Mouse (Mus musculus) midbrain, embryonic 12.5 days (tissue): ENCODE results near the gene Rnf138rt1. TPM values are rescaled to one million over a fixed set of nuclear protein-coding genes. Genes with fewer than 3 reads are reported as not detected.
A peak's percentile ranks its signal among the peaks of the same experiment; 100 is the strongest.

ENCODE experiments used
- ATAC-seq: fragments of 200-750 bp; cut with Nextera tagmentation; 2 replicates; pipeline ENCODE4 v1.8.0; 2017; ENCODE audit warnings: low read depth, moderate TSS enrichment, moderate library complexity; ENCODE audit not compliant: low FRiP score
- H3K27ac ChIP-seq: fragments of 300-500 bp; sonication (generic); replicated peaks from 2 replicates; pipeline ENCODE4 v1.5.1; 2016; ENCODE audit warnings: mild to moderate bottlenecking
- H3K27me3 ChIP-seq: fragments of 300-500 bp; sonication (generic); 2 replicates; pipeline ENCODE4 v1.6.1; 2016; ENCODE audit warnings: mild to moderate bottlenecking
- H3K36me3 ChIP-seq: fragments of 300-500 bp; sonication (generic); 2 replicates; pipeline ENCODE4 v1.6.1; 2016
- H3K4me1 ChIP-seq: fragments of 300-500 bp; sonication (generic); 2 replicates; pipeline ENCODE4 v1.6.1; 2016
- H3K4me2 ChIP-seq: fragments of 300-500 bp; sonication (generic); replicated peaks from 2 replicates; pipeline ENCODE4 v1.6.1; 2016; ENCODE audit warnings: mild to moderate bottlenecking, moderate library complexity
- H3K4me3 ChIP-seq: fragments of 300-500 bp; sonication (generic); 2 replicates; pipeline ENCODE4 v1.5.1; 2016; ENCODE audit warnings: mild to moderate bottlenecking
- H3K9ac ChIP-seq: fragments of 300-500 bp; sonication (generic); replicated peaks from 2 replicates; pipeline ENCODE4 v1.6.1; 2016; ENCODE audit warnings: mild to moderate bottlenecking, moderate library complexity
- H3K9me3 ChIP-seq: fragments of 300-500 bp; sonication (generic); 2 replicates; pipeline ENCODE4 v1.6.1; 2016; ENCODE audit warnings: mild to moderate bottlenecking
- WGBS: fragments of 180-500 bp; shearing (Covaris S2); methylation state at CpG from one replicate; pipeline ENCODE4 v1.1.7; 2016; 5-methylcytosine and 5-hydroxymethylcytosine counted together
- polyA plus RNA-seq: library from polyadenylated mRNA; unstranded; fragments of >200 nt; fragmentation: Nextera tagmentation; extraction: Ambion mirVana; gene quantifications from 2 replicates; pipeline ENCODE4 v1.2.1, GENCODE M21; 2016

Gene Rnf138rt1
- polyA plus RNA-seq, result 0.40 and 0.58 TPM in 2 replicates

GRCm38 (mm10) chrX:163760617-163761434 lies at the start of gene Rnf138rt1:
Rnf138rt1 (minus strand) TSS chrX:163761329.
- Histone ChIP-seq H3K27ac (no peak within 1 kb of the TSS), H3K4me2 (peak within 1 kb of the TSS; percentile 59), H3K36me3 (no peaks in the 10 kb centered on the region), H3K27me3 (peaks cover 77% of the 10 kb centered on the region), H3K9me3 (no peaks in the 10 kb centered on the region), H3K9ac (peak within 1 kb of the TSS; percentile 31; the same call in 1 of the 2 replicates), H3K4me3 (peak within 1 kb of the TSS; percentile 43), H3K4me1 (0 out of 2 replicates have a peak, but pooled peaks cover 2% of the 10 kb centered on the region)
- WGBS, result 28% methylated on average over 42 of the region's 42 CpGs
- peak; percentile 92 for ATAC-seq

GRCm38 (mm10) chrX:163807270-163807669 lies 46.1 kb upstream of the Rnf138rt1 start:
- Histone ChIP-seq H3K9ac (no peak overlapping the region), H3K4me1 (no peaks in the 10 kb centered on the region), H3K27me3 (peaks cover 25% of the 10 kb centered on the region), H3K27ac (no peak overlapping the region), H3K36me3 (no peaks in the 10 kb centered on the region), H3K4me2 (no peak overlapping the region), H3K9me3 (no peaks in the 10 kb centered on the region), H3K4me3 (no peak overlapping the region)
- no peak for ATAC-seq
- 100% methylated on average over 1 of the region's 1 CpGs for WGBS

- H3K9ac ChIP-seq, result no peak overlapping the region
- no peaks in the 10 kb centered on the region for H3K36me3 ChIP-seq
- WGBS, result 37% methylated on average over 3 of the region's 3 CpGs
- 0 out of 2 replicates have a peak, but pooled peaks cover 2% of the 10 kb centered on the region for H3K4me1 ChIP-seq
- H3K27me3 ChIP-seq, result peaks cover 58% of the 10 kb centered on the region
- H3K9me3 ChIP-seq, result no peaks in the 10 kb centered on the region
- no peak for ATAC-seq
- no peak overlapping the region for H3K4me2 ChIP-seq
- H3K4me3 ChIP-seq, result no peak overlapping the region
- no peak overlapping the region for H3K27ac ChIP-seq
Observed at GRCm38 (mm10) chrX:163766290-163766689, 5.2 kb upstream of the Rnf138rt1 start.

GRCm38 (mm10) chrX:163761435-163761828 lies 303 bp upstream of the Rnf138rt1 start:
- H3K4me3 ChIP-seq, result peak overlapping the region; percentile 43
- H3K27ac ChIP-seq, result no peak overlapping the region
- H3K9ac ChIP-seq, result no peak overlapping the region
- WGBS, result 32% methylated on average over 10 of the region's 10 CpGs
- no peaks in the 10 kb centered on the region for H3K36me3 ChIP-seq
- ATAC-seq, result no peak; the same call in 1 of the 2 replicates
- H3K4me1 ChIP-seq, result 0 out of 2 replicates have a peak, but pooled peaks cover 2% of the 10 kb centered on the region
- peaks cover 77% of the 10 kb centered on the region for H3K27me3 ChIP-seq
- H3K9me3 ChIP-seq, result no peaks in the 10 kb centered on the region
- H3K4me2 ChIP-seq, result peak overlapping the region; percentile 59

DNA sequence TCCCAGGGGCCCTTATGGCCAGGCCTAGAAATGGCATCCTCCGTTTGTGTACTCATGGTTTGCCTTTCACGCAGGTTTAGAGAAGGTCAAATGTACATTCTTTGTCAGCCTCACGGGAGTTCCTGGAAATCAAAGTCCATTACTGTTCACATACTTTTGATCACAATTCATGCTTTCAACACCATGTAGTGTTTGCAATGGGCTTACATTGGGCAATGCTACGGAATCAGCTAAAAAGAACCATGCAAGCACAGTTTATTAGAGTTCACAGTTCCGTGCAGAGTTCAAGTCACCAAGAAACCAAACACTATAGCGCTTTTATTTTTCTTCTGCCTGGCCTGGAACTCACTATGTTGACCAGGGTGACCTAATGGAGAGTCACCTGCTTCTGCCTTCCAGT lies 15.1 kb downstream of the Rnf138rt1 start:
- H3K4me3 ChIP-seq, result no peak overlapping the region
- H3K27me3 ChIP-seq, result peaks cover 36% of the 10 kb centered on the region
- no peaks in the 10 kb centered on the region for H3K36me3 ChIP-seq
- no peak overlapping the region for H3K27ac ChIP-seq
- no peak for ATAC-seq
- no peak overlapping the region for H3K9ac ChIP-seq
- 78% methylated on average over 6 of the region's 6 CpGs for WGBS
- H3K4me1 ChIP-seq, result no peaks in the 10 kb centered on the region
- no peak overlapping the region for H3K4me2 ChIP-seq
- H3K9me3 ChIP-seq, result no peaks in the 10 kb centered on the region

GRCm38 (mm10) chrX:163743896-163744295 lies 17.2 kb downstream of the Rnf138rt1 start:
- Histone ChIP-seq H3K27ac (no peak overlapping the region), H3K4me1 (no peaks in the 10 kb centered on the region), H3K9ac (no peak overlapping the region), H3K4me3 (no peak overlapping the region), H3K27me3 (peaks cover 32% of the 10 kb centered on the region), H3K9me3 (no peaks in the 10 kb centered on the region), H3K4me2 (no peak overlapping the region), H3K36me3 (no peaks in the 10 kb centered on the region)
- WGBS, result 88% methylated on average over 2 of the region's 2 CpGs
- ATAC-seq, result no peak

GRCm38 (mm10) chrX:163738904-163739303 lies 22.2 kb downstream of the Rnf138rt1 start:
- H3K27ac ChIP-seq, result no peak overlapping the region
- H3K4me1 ChIP-seq, result no peaks in the 10 kb centered on the region
- H3K4me2 ChIP-seq, result no peak overlapping the region
- H3K9me3 ChIP-seq, result no peaks in the 10 kb centered on the region
- H3K9ac ChIP-seq, result no peak overlapping the region
- peaks cover 42% of the 10 kb centered on the region for H3K27me3 ChIP-seq
- H3K36me3 ChIP-seq, result no peaks in the 10 kb centered on the region
- H3K4me3 ChIP-seq, result no peak overlapping the region
- ATAC-seq, result no peak
- WGBS, result 50% methylated on average over 1 of the region's 1 CpGs

DNA sequence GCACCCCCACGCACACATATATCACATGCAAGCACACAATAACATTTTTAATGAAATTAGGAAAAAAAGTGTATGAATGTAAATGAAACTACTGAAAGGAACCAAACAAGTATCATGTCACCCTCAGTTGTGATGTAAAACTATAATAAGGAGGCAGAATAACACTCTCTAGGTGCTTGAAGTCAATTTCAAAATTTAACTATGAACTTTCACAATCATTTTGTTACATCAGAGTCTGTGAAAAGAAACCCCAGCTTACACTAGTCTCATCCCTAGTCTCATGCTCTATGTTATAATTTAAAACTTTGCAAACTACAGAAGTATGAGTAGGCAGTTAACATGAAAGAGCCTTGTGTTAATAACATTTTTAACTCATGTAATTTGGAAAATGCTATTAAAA lies 27.0 kb downstream of the Rnf138rt1 start:
- Histone ChIP-seq H3K9me3 (no peaks in the 10 kb centered on the region), H3K36me3 (no peaks in the 10 kb centered on the region), H3K27ac (no peak overlapping the region), H3K4me2 (no peak overlapping the region), H3K4me1 (no peaks in the 10 kb centered on the region), H3K4me3 (no peak overlapping the region), H3K9ac (no peak overlapping the region), H3K27me3 (peaks cover 34% of the 10 kb centered on the region)
- WGBS, result 96% methylated on average over 1 of the region's 1 CpGs
- ATAC-seq, result no peak

DNA sequence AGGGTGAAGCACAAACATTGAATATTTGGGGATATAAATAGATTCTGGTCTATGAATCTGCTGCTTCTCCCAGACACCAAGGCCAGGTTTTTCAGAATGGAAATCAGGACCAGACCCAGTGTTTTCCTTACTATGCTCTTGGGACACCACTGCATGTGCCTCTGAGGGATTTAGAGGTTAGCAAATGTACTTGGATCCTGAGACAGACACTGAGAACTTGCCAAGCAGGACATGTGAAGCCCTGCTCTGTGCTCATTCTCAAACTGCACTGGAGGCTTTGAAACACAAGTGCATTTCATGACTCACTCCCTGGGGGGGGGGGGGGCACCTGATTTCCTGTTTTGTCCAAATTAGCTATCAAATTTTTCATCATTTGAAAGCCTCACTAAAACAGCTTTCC lies 37.5 kb downstream of the Rnf138rt1 start:
- Histone ChIP-seq H3K27ac (no peak overlapping the region), H3K9me3 (no peaks in the 10 kb centered on the region), H3K27me3 (peaks cover 32% of the 10 kb centered on the region), H3K4me1 (0 out of 2 replicates have a peak, but pooled peaks cover 2% of the 10 kb centered on the region), H3K4me2 (peak overlapping the region; percentile 13; the same call in 1 of the 2 replicates), H3K36me3 (no peaks in the 10 kb centered on the region), H3K9ac (no peak overlapping the region), H3K4me3 (no peak overlapping the region)
- no peak for ATAC-seq

GRCm38 (mm10) chrX:163722785-163723577 lies 38.1 kb downstream of the Rnf138rt1 start:
- 40% methylated on average over 12 of the region's 12 CpGs for WGBS
- H3K4me1 ChIP-seq, result 0 out of 2 replicates have a peak, but pooled peaks cover 2% of the 10 kb centered on the region
- peak; percentile 84 for ATAC-seq
- no peak overlapping the region for H3K4me3 ChIP-seq
- H3K9me3 ChIP-seq, result no peaks in the 10 kb centered on the region
- H3K4me2 ChIP-seq, result peak overlapping the region; percentile 13; the same call in 1 of the 2 replicates
- peaks cover 32% of the 10 kb centered on the region for H3K27me3 ChIP-seq
- H3K27ac ChIP-seq, result 0 out of 2 replicates have a peak overlapping the region, but pooled peaks have one; percentile 20
- no peaks in the 10 kb centered on the region for H3K36me3 ChIP-seq
- no peak overlapping the region for H3K9ac ChIP-seq

DNA sequence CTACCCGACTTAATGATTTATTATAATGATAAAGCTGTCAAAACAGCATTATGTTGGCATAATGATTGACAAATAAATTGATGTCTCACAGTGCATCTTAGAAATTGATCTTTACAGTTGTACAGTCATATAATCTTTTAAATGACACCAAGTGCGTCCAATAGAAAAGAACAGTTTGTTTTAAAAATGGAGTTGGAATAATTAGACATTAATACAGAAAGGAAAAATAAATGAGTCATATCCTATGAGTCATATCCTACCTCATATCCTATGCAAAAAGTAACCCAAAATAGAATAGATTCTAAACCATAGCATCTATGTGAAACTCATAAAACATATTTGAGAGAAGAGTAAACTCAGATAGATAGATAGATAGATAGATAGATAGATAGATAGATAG lies 40.5 kb downstream of the Rnf138rt1 start:
- 76% methylated on average over 2 of the region's 2 CpGs for WGBS
- 0 out of 2 replicates have a peak, but pooled peaks cover 2% of the 10 kb centered on the region for H3K4me1 ChIP-seq
- no peak for ATAC-seq
- no peaks in the 10 kb centered on the region for H3K36me3 ChIP-seq
- no peak overlapping the region for H3K4me3 ChIP-seq
- no peak overlapping the region for H3K4me2 ChIP-seq
- H3K9ac ChIP-seq, result no peak overlapping the region
- peaks cover 33% of the 10 kb centered on the region for H3K27me3 ChIP-seq
- no peak overlapping the region for H3K27ac ChIP-seq
- no peaks in the 10 kb centered on the region for H3K9me3 ChIP-seq
